Mouse (Mus musculus) ES-Bruce4 (cell line): ENCODE results near the gene Nr5a1.

ENCODE experiments used
- CTCF ChIP-seq: IDR thresholded peaks from one replicate; pipeline ENCODE4 v1.8.1; 2011; ENCODE audit warnings: low read depth, low read length
- POLR2A ChIP-seq: IDR thresholded peaks from one replicate; pipeline ENCODE4 v1.8.1; 2011; ENCODE audit warnings: low read length; ENCODE audit not compliant: insufficient read depth

DNA sequence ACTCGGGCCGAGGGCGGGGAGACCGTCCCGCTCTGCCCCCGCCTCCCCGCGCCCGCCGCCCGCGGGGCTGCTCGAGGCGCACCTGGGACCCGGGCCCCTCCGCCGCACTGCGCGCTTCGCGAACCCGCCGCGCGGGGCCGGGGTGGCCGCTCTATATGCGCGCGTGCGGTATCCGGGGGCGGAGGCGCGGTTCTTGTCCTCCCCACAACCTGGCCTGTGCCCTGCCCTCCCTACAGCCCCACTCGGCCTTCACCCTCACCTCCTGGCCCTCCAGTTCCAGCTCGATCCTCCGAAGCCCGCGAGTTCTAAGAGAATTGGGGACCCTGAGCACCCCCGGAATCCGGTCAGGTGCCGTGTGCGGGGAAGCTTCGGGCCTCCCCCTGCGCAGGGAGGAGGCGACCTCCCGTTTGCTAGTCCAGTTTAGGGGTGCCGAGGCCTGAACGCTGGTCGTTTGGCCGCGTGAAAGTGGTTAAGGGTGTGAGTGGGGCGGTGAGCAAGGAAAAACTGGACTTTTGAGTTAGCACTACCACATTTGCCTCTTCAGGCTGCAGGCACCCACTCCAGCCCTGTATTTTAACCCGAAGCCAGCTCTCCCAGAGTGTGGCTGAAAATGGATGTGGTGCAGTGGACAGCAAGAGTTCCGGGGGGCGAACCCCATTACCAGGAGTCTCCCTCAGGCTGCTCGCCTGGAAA, 2.1 kb downstream of the Nr5a1 start:
- no peak for TF ChIP-seq POLR2A
- no peak for TF ChIP-seq CTCF
